Mouse (Mus musculus) CH12.LX (cell line): ENCODE data around the gene Adad2. TPM values are rescaled to one million over a fixed set of nuclear protein-coding genes. Genes with fewer than 3 reads are reported as not detected.

Experiments
- DNase-seq: peaks from one replicate; pipeline ENCODE4 v3.0.0-alpha.2; 2013; ENCODE audit errors: extremely low read depth
- H3K27ac ChIP-seq: 2 replicates; pipeline ENCODE4 v1.5.1; 2012; ENCODE audit warnings: low read depth, mild to moderate bottlenecking, control low read depth, moderate library complexity; ENCODE audit not compliant: insufficient read depth
- H3K27me3 ChIP-seq: replicated peaks from 2 replicates; pipeline ENCODE3; 2012; ENCODE audit warnings: inconsistent platforms
- H3K36me3 ChIP-seq, 2 experiments: replicated peaks in 1 of 2; 2 replicates each; pipeline versions ENCODE3 to v1.6.1; 2012; ENCODE audit warnings: inconsistent platforms in 1 of 2, low read length in 1 of 2, mild to moderate bottlenecking in 1 of 2, mixed read lengths in 1 of 2, moderate library complexity in 1 of 2; ENCODE audit not compliant: control insufficient read depth in 1 of 2, insufficient read depth in 1 of 2
- H3K4me1 ChIP-seq, 2 experiments: 2 replicates each; pipeline ENCODE4 v1.6.1; 2012; ENCODE audit warnings: inconsistent platforms in 1 of 2, moderate library complexity in 1 of 2; ENCODE audit not compliant: insufficient read depth in 2 of 2, control insufficient read depth in 1 of 2
- H3K4me2 ChIP-seq: 2 replicates; pipeline ENCODE4 v1.6.1; 2012; ENCODE audit warnings: low read depth, mild to moderate bottlenecking, control low read depth; ENCODE audit not compliant: poor library complexity, insufficient read depth, severe bottlenecking
- H3K4me3 ChIP-seq, 3 experiments: fragments of 150-350 bp in 1 of 3; sonication (generic) in 1 of 3; replicated peaks in 1 of 3; 2 replicates each; pipeline versions ENCODE3 to v1.5.1; 2011 to 2012; ENCODE audit warnings: low read depth in 2 of 3, low read length in 2 of 3, mild to moderate bottlenecking in 2 of 3, moderate library complexity in 2 of 3, control low read depth in 1 of 3, improper control_type of control experiment in 1 of 3, inconsistent platforms in 1 of 3, mixed read lengths in 1 of 3; ENCODE audit not compliant: poor library complexity in 1 of 3
- H3K79me2 ChIP-seq: replicated peaks from 2 replicates; pipeline ENCODE4 v1.6.1; 2012; ENCODE audit warnings: mild to moderate bottlenecking, moderate library complexity; ENCODE audit not compliant: control insufficient read depth, poor library complexity, insufficient read depth, severe bottlenecking; ENCODE audit errors: extremely low read depth
- H3K9ac ChIP-seq: 2 replicates; pipeline ENCODE4 v1.6.1; 2012; ENCODE audit warnings: low read depth, mild to moderate bottlenecking, control low read depth, moderate library complexity; ENCODE audit not compliant: insufficient read depth
- H3K9me3 ChIP-seq: replicated peaks from 2 replicates; pipeline ENCODE3; 2012; ENCODE audit warnings: low read length, inconsistent platforms, mixed read lengths
- BHLHE40 ChIP-seq: IDR thresholded peaks from 2 replicates; pipeline ENCODE4 v1.6.1; 2011; ENCODE audit warnings: mild to moderate bottlenecking, low read depth, low read length, improper control_type of control experiment
- CHD2 ChIP-seq: IDR thresholded peaks from 2 replicates; pipeline ENCODE4 v1.6.1; 2011; ENCODE audit warnings: low read length, improper control_type of control experiment
- GABPA ChIP-seq: IDR thresholded peaks from 2 replicates; pipeline ENCODE4 v1.6.1; 2012; ENCODE audit warnings: low read depth, low read length, improper control_type of control experiment, inconsistent platforms; ENCODE audit not compliant: insufficient replicate concordance
- JUN ChIP-seq: IDR thresholded peaks from 2 replicates; pipeline ENCODE4 v1.6.1; 2011; ENCODE audit warnings: low read depth, mild to moderate bottlenecking, low read length, improper control_type of control experiment, moderate library complexity; ENCODE audit not compliant: insufficient read depth
- JUND ChIP-seq: conservative IDR thresholded peaks from 2 replicates; pipeline ENCODE4 v1.6.1; 2011; ENCODE audit warnings: low read depth, low read length, improper control_type of control experiment
- MAFK ChIP-seq: IDR thresholded peaks from 2 replicates; pipeline ENCODE4 v1.6.1; 2011; ENCODE audit warnings: low read length, improper control_type of control experiment; ENCODE audit not compliant: insufficient replicate concordance
- MEF2A ChIP-seq: IDR thresholded peaks from 2 replicates; pipeline ENCODE4 v1.6.1; 2014; ENCODE audit warnings: low read depth, mild to moderate bottlenecking, inconsistent platforms, low read length, improper control_type of control experiment, borderline replicate concordance
- MXI1 ChIP-seq: IDR thresholded peaks from 2 replicates; pipeline ENCODE4 v1.6.1; 2011; ENCODE audit warnings: mild to moderate bottlenecking, low read depth, low read length, improper control_type of control experiment
- NRF1 ChIP-seq: IDR thresholded peaks from 2 replicates; pipeline ENCODE4 v1.6.1; 2014; ENCODE audit warnings: low read depth, mild to moderate bottlenecking, inconsistent platforms, low read length, improper control_type of control experiment, moderate library complexity
- POLR2A ChIP-seq: IDR thresholded peaks from 2 replicates; pipeline ENCODE4 v1.6.1; 2011; ENCODE audit warnings: low read depth, mild to moderate bottlenecking, improper control_type of control experiment, low read length
- RCOR1 ChIP-seq: conservative IDR thresholded peaks from 2 replicates; pipeline ENCODE4 v1.6.1; 2012; ENCODE audit warnings: low read depth, mild to moderate bottlenecking, inconsistent platforms, low read length, improper control_type of control experiment
- SIN3A ChIP-seq: IDR thresholded peaks from 2 replicates; pipeline ENCODE4 v1.6.1; 2012; ENCODE audit warnings: low read length, improper control_type of control experiment, inconsistent platforms
- TBP ChIP-seq: conservative IDR thresholded peaks from 2 replicates; pipeline ENCODE4 v1.6.1; 2011; ENCODE audit warnings: low read depth, low read length, improper control_type of control experiment
- UBTF ChIP-seq: IDR thresholded peaks from 2 replicates; pipeline ENCODE4 v1.6.1; 2012; ENCODE audit warnings: low read depth, mild to moderate bottlenecking, inconsistent platforms, low read length, improper control_type of control experiment, moderate library complexity
- USF1 ChIP-seq: IDR thresholded peaks from 2 replicates; pipeline ENCODE4 v1.6.1; 2014; ENCODE audit warnings: low read depth, mild to moderate bottlenecking, inconsistent platforms, low read length, improper control_type of control experiment
- ZC3H11A ChIP-seq: IDR thresholded peaks from 2 replicates; pipeline ENCODE4 v1.6.1; 2012; ENCODE audit warnings: low read depth, mild to moderate bottlenecking, inconsistent platforms, low read length, improper control_type of control experiment
- ZKSCAN1 ChIP-seq: IDR thresholded peaks from 2 replicates; pipeline ENCODE4 v1.6.1; 2012; ENCODE audit warnings: low read depth, inconsistent platforms, low read length, improper control_type of control experiment, borderline replicate concordance
- ZMIZ1 ChIP-seq: IDR thresholded peaks from 2 replicates; pipeline ENCODE4 v1.6.1; 2012; ENCODE audit warnings: low read depth, mild to moderate bottlenecking, inconsistent platforms, low read length, improper control_type of control experiment
- dilution Hi-C: fragments of 300-500 bp; cut with MboI; formaldehyde crosslinking; loops from 2 replicates; pipeline ENCODE4 v1.14.3; 2020; ENCODE audit warnings: low sequenced_read_pairs; ENCODE audit not compliant: extremely low pct_unique_long_range_greater_than_20kb, extremely low pct_ligation_motif_present
- in situ Hi-C: fragments of 300-500 bp; cut with MboI; formaldehyde crosslinking; loops from 3 replicates; pipeline ENCODE4 v1.14.3; 2019; ENCODE audit warnings: low sequenced_read_pairs, low pct_ligation_motif_present, low pct_unique_long_range_greater_than_20kb, mixed read lengths
- polyA plus RNA-seq: library from polyadenylated mRNA; unstranded; fragments of >175 nt; gene quantifications from 2 replicates; pipeline ENCODE4 v1.2.1, GENCODE M21; 2012; ENCODE audit warnings: low read depth; ENCODE audit not compliant: insufficient read length
- total RNA-seq, 2 experiments: library from RNA; depleted of rRNA; stranded (reverse); fragments of 300-350 nt in 1 of 2; fragments of >200 nt in 1 of 2; gene quantifications; 2 replicates each; pipeline ENCODE4 v1.2.3; 2012 to 2014

The Adad2 gene
- total and polyA plus RNA-seq, 3 experiments = not detected

GRCm38 (mm10) chr8:119623744-119624143 is 11.2 kb downstream of the Adad2 start:
- Histone ChIP-seq H3K27me3 (peaks cover 75% of the 10 kb centered on the region), H3K27ac (no peak overlapping the region), H3K36me3 (no peaks in the 10 kb centered on the region), H3K9ac (no peak overlapping the region), H3K9me3 (no peaks in the 10 kb centered on the region), H3K4me1 (peaks cover 2 to 5% of the 10 kb centered on the region in 2 experiments; a peak in 2 of 4 replicates), H3K79me2 (no peaks in the 10 kb centered on the region), H3K4me2 (no peak overlapping the region), H3K4me3 (no peak overlapping the region)
- in situ Hi-C loops = no loop called here
- TF ChIP-seq SIN3A = no peak
- no peak for TF ChIP-seq ZC3H11A
- TF ChIP-seq MXI1 = no peak
- TF ChIP-seq MEF2A = no peak
- no peak for TF ChIP-seq USF1
- TF ChIP-seq ZMIZ1 = no peak
- TF ChIP-seq NRF1 = no peak
- no peak for TF ChIP-seq JUND
- no peak for TF ChIP-seq JUN
- no peak for TF ChIP-seq RCOR1
- TF ChIP-seq CHD2 = no peak
- TF ChIP-seq UBTF = no peak
- no peak for TF ChIP-seq MAFK
- no peak for TF ChIP-seq ZKSCAN1
- TF ChIP-seq GABPA = no peak
- dilution Hi-C loops = no loop called here
- DNase-seq = no peak

GRCm38 (mm10) chr8:119624916-119625315 is 12.4 kb downstream of the Adad2 start:
- no peak overlapping the region for H3K27ac ChIP-seq
- H3K4me3 ChIP-seq = no peak overlapping the region
- in situ Hi-C loops = no loop called here
- H3K4me2 ChIP-seq = no peak overlapping the region
- no peaks in the 10 kb centered on the region for H3K36me3 ChIP-seq
- H3K9ac ChIP-seq = no peak overlapping the region
- dilution Hi-C loops = no loop called here
- DNase-seq = no peak
- H3K4me1 ChIP-seq = 0 out of 4 replicates have a peak, but pooled peaks cover 0 to 2% of the 10 kb centered on the region in 2 experiments
- no peaks in the 10 kb centered on the region for H3K9me3 ChIP-seq
- no peaks in the 10 kb centered on the region for H3K79me2 ChIP-seq
- TF ChIP-seq CHD2 (no peak), UBTF (no peak), NRF1 (no peak), TBP (no peak), RCOR1 (no peak), BHLHE40 (no peak), POLR2A (no peak)
- H3K27me3 ChIP-seq = peaks cover 76% of the 10 kb centered on the region
